Mouse (Mus musculus): ENCODE results near the gene Pgap2. TPM values are rescaled to one million over a fixed set of nuclear protein-coding genes. Genes with fewer than 3 reads are reported as not detected.

The Pgap2 gene
- polyA plus RNA-seq, 1 experiment from 2014 or later, result 51.6 TPM

DNA sequence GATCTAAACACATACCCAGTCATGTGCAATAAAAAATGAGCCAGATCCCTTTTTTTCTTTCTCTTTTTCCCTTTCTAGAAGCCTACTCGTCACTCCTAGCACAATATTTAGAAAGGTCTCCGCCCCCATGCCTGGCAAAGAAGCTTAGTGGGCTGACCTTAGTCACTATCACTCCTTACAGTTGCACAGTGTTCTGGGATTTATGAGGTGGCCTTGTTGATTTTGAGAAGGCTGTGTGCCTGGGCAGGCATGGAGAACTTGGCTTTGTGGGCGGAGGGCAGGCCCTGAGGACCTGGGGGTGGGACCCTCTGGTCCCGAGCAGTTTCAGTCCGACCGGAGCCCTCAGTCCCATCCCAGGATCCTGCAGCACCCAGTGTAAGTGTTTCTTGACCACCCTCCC is 19.8 kb downstream of the Pgap2 start:
- no peak overlapping the region for H3K9ac ChIP-seq (ENCODE audit: low read length)
- H3K27ac ChIP-seq (ENCODE audit: low read depth, low read length), result no peak overlapping the region
- no peak overlapping the region for H3K4me3 ChIP-seq (ENCODE audit: low read depth, low read length)
- no peak for ATAC-seq (ENCODE audit: low FRiP score)
- peak; percentile 31 for DNase-seq (ENCODE audit: low spot score, missing footprints)
- no peak overlapping the region for H3K4me2 ChIP-seq
- no peaks in the 10 kb centered on the region for H3K27me3 ChIP-seq (ENCODE audit: control insufficient read depth, insufficient read depth, low read length)
- peaks cover 3% of the 10 kb centered on the region; the same call in 1 of the 2 replicates for H3K9me3 ChIP-seq (ENCODE audit: control insufficient read depth, low read length)
- WGBS, result 96% methylated on average over 6 of the region's 6 CpGs
- 0 out of 2 replicates have a peak, but pooled peaks cover 2% of the 10 kb centered on the region for H3K36me3 ChIP-seq (ENCODE audit: control insufficient read depth, insufficient read depth, low read length)
- no peaks in the 10 kb centered on the region for H3K4me1 ChIP-seq (ENCODE audit: control insufficient read depth, insufficient read depth, low read length)

DNA sequence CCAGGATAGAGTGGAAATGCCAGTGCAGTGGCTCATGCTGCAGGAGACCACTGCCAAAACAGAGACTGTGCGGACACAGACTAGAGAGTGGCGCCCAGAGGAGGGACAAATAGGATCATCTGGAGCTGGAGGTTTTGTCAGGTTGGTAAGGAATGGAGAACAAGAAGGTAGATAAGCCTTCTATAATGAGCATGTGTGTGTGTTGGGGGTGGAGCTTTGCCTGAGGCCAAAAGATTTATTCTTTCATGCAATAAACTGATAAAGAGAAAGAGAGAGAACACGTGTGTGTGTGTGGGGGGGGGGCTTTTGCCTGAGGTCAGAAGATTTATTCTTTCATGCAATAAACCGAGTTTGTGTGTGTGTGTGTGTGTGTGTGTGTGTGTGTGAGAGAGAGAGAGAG is 23.1 kb downstream of the Pgap2 start:
- Histone ChIP-seq H3K27me3 (ENCODE audit: control insufficient read depth, insufficient read depth, low read length) (no peaks in the 10 kb centered on the region), H3K4me2 (no peak overlapping the region), H3K9me3 (ENCODE audit: control insufficient read depth, low read length) (peaks cover 3% of the 10 kb centered on the region; the same call in 1 of the 2 replicates), H3K36me3 (ENCODE audit: control insufficient read depth, insufficient read depth, low read length) (peaks cover 5% of the 10 kb centered on the region; the same call in 1 of the 2 replicates), H3K4me1 (ENCODE audit: control insufficient read depth, insufficient read depth, low read length) (no peaks in the 10 kb centered on the region), H3K27ac (ENCODE audit: low read depth, low read length) (no peak overlapping the region), H3K4me3 (ENCODE audit: low read depth, low read length) (no peak overlapping the region), H3K9ac (ENCODE audit: low read length) (no peak overlapping the region)
- 82% methylated on average over 4 of the region's 4 CpGs for WGBS
- ATAC-seq (ENCODE audit: low FRiP score) (no peak), DNase-seq (ENCODE audit: low spot score, missing footprints) (no peak)

DNA sequence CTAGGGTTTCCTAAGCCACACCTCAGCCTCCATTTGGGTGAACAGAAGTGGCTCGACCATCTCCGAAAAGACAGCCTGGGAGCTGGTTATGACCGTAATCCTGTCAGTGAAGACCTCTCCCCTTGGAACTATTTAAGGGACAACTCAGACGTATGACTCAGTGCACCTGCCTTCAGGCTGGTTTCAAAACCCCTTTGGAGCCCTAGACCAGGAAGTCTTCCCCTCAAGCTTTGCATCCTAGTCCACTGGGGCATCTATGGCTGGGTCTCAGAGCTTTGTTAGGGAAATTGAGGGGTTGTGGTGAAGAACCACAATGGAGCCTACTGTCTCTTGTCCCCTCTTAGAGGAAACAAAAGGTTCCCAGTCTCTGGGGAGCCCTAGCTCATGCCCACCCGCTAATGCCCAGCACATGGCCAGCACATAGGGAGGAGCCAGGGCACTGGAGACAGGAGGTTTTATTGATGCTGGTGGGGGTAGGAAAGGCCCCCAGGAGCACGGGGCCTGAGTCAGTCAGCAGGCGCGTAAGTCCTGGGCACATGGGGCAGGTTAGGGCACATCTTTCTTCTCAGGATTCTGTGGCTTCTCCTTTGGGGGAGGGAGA is 28.8 kb downstream of the Pgap2 start:
- Histone ChIP-seq H3K4me1 (ENCODE audit: control insufficient read depth, insufficient read depth, low read length) (no peaks in the 10 kb centered on the region), H3K4me2 (no peak overlapping the region), H3K9ac (ENCODE audit: low read length) (no peak overlapping the region), H3K27me3 (ENCODE audit: control insufficient read depth, insufficient read depth, low read length) (no peaks in the 10 kb centered on the region), H3K27ac (ENCODE audit: low read depth, low read length) (no peak overlapping the region), H3K9me3 (ENCODE audit: control insufficient read depth, low read length) (no peaks in the 10 kb centered on the region), H3K4me3 (ENCODE audit: low read depth, low read length) (no peak overlapping the region), H3K36me3 (ENCODE audit: control insufficient read depth, insufficient read depth, low read length) (peaks cover 12% of the 10 kb centered on the region)
- WGBS, result 91% methylated on average over 8 of the region's 8 CpGs
- DNase-seq (ENCODE audit: low spot score, missing footprints) (no peak), ATAC-seq (ENCODE audit: low FRiP score) (no peak)

DNA sequence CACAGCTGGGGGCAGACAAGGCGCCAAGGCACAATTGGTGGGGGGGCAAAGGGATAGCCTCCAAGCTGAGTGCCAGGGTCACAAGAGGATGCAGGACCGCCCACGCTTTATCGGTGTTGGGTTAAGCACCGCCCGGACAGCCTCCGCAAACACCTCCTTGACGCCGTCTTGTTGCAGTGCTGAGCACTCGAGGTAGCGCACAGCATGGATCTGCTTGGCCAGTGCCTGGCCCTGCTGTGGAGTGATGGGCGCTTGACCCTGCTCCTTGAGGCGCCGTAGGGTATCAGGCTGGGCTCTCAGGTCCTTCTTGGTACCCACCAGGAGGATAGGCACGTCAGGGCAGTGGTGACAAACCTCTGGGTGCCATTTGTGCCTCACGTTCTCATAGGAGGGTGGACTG is 29.6 kb downstream of the Pgap2 start:
- WGBS, result 94% methylated on average over 16 of the region's 16 CpGs
- peaks cover 12% of the 10 kb centered on the region for H3K36me3 ChIP-seq (ENCODE audit: control insufficient read depth, insufficient read depth, low read length)
- no peak for ATAC-seq (ENCODE audit: low FRiP score)

DNA sequence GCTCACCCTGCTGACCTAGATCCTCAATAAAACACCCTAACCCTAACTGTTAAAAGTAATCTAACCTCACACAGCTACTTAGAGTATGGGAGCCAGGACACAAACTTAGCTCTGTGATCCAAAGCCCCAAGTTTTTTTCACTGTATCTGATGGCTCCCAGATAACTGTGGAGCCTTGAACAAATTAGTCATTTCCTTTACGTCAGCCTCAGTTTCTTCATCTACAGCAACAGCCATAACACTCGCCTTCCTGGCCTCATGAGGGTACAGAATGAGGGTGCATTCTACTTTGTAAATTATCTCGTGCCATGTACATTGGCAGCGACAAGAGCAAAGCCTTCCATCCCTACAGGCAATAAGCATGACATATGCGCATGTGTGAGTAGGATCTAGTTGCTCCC is 32.4 kb downstream of the Pgap2 start:
- ATAC-seq (ENCODE audit: low FRiP score) (no peak), DNase-seq (ENCODE audit: low spot score, missing footprints) (no peak)
- no peak overlapping the region for H3K9ac ChIP-seq (ENCODE audit: low read length)
- 90% methylated on average over 5 of the region's 5 CpGs for WGBS
- peaks cover 10% of the 10 kb centered on the region for H3K36me3 ChIP-seq (ENCODE audit: control insufficient read depth, insufficient read depth, low read length)
- H3K4me3 ChIP-seq (ENCODE audit: low read depth, low read length), result no peak overlapping the region
- H3K27ac ChIP-seq (ENCODE audit: low read depth, low read length), result no peak overlapping the region
- no peaks in the 10 kb centered on the region for H3K9me3 ChIP-seq (ENCODE audit: control insufficient read depth, low read length)
- H3K4me2 ChIP-seq, result no peak overlapping the region
- no peaks in the 10 kb centered on the region for H3K27me3 ChIP-seq (ENCODE audit: control insufficient read depth, insufficient read depth, low read length)
- H3K4me1 ChIP-seq (ENCODE audit: control insufficient read depth, insufficient read depth, low read length), result peaks cover 15% of the 10 kb centered on the region

More for the DNA sequence above, 29.6 kb downstream of the Pgap2 start:
- Histone ChIP-seq H3K9ac (ENCODE audit: low read length) (no peak overlapping the region), H3K27ac (ENCODE audit: low read depth, low read length) (no peak overlapping the region), H3K27me3 (ENCODE audit: control insufficient read depth, insufficient read depth, low read length) (no peaks in the 10 kb centered on the region), H3K4me2 (no peak overlapping the region), H3K4me1 (ENCODE audit: control insufficient read depth, insufficient read depth, low read length) (no peaks in the 10 kb centered on the region), H3K9me3 (ENCODE audit: control insufficient read depth, low read length) (no peaks in the 10 kb centered on the region), H3K4me3 (ENCODE audit: low read depth, low read length) (no peak overlapping the region)
- DNase-seq (ENCODE audit: low spot score, missing footprints), result no peak

DNA sequence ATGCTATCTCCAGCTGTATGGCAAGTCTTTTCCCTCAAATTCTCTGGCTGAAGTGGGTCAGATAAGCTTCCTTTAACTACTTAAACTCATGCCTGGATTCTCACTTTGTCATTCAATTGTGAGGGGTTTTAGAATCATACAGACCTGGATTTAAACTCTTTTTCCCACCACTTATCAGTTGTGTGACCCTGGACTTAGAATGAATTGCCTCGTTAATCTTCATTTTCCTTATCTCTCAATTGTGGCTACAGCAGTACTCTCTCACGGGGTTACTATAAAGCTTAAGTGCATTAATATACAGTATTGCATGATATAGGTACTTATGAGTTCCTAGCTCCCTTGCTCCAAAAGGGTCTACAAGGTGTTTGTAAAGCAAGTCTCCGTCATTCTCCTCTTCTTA is 32.9 kb downstream of the Pgap2 start:
- peaks cover 17% of the 10 kb centered on the region for H3K4me1 ChIP-seq (ENCODE audit: control insufficient read depth, insufficient read depth, low read length)
- no peak overlapping the region for H3K9ac ChIP-seq (ENCODE audit: low read length)
- H3K27ac ChIP-seq (ENCODE audit: low read depth, low read length), result no peak overlapping the region
- peaks cover 10% of the 10 kb centered on the region for H3K36me3 ChIP-seq (ENCODE audit: control insufficient read depth, insufficient read depth, low read length)
- H3K4me2 ChIP-seq, result no peak overlapping the region
- no peaks in the 10 kb centered on the region for H3K9me3 ChIP-seq (ENCODE audit: control insufficient read depth, low read length)
- no peak overlapping the region for H3K4me3 ChIP-seq (ENCODE audit: low read depth, low read length)
- no peaks in the 10 kb centered on the region for H3K27me3 ChIP-seq (ENCODE audit: control insufficient read depth, insufficient read depth, low read length)
- ATAC-seq (ENCODE audit: low FRiP score) (no peak), DNase-seq (ENCODE audit: low spot score, missing footprints) (no peak)
- 88% methylated on average over 3 of the region's 3 CpGs for WGBS

DNA sequence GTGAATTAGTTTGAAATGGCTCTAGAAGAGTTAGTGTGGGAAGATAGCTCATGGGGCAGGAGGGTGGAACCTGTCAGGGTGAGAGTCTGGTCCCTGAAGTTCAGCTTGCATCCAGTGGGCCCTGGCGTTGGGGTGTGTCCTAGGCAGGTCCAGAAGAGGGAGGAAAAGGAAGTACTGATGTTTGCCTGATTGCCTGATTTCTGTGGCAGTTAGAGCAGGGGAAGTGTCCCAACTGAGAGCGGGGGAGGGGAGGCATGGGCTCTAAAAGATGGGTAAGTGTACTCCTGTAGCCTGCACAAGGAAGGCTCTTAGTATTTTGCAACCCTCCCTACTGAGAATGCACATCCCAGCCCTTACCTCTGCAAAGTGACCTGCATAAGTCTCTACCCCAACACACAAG is 33.9 kb downstream of the Pgap2 start:
- peaks cover 8% of the 10 kb centered on the region for H3K36me3 ChIP-seq (ENCODE audit: control insufficient read depth, insufficient read depth, low read length)
- no peak for DNase-seq (ENCODE audit: low spot score, missing footprints)
- no peak overlapping the region for H3K4me2 ChIP-seq
- 91% methylated on average over 2 of the region's 2 CpGs for WGBS
- H3K4me1 ChIP-seq (ENCODE audit: control insufficient read depth, insufficient read depth, low read length), result peaks cover 20% of the 10 kb centered on the region
- no peak overlapping the region for H3K9ac ChIP-seq (ENCODE audit: low read length)
- no peaks in the 10 kb centered on the region for H3K9me3 ChIP-seq (ENCODE audit: control insufficient read depth, low read length)
- H3K4me3 ChIP-seq (ENCODE audit: low read depth, low read length), result no peak overlapping the region
- H3K27me3 ChIP-seq (ENCODE audit: control insufficient read depth, insufficient read depth, low read length), result no peaks in the 10 kb centered on the region
- ATAC-seq (ENCODE audit: low FRiP score), result no peak
- no peak overlapping the region for H3K27ac ChIP-seq (ENCODE audit: low read depth, low read length)

DNA sequence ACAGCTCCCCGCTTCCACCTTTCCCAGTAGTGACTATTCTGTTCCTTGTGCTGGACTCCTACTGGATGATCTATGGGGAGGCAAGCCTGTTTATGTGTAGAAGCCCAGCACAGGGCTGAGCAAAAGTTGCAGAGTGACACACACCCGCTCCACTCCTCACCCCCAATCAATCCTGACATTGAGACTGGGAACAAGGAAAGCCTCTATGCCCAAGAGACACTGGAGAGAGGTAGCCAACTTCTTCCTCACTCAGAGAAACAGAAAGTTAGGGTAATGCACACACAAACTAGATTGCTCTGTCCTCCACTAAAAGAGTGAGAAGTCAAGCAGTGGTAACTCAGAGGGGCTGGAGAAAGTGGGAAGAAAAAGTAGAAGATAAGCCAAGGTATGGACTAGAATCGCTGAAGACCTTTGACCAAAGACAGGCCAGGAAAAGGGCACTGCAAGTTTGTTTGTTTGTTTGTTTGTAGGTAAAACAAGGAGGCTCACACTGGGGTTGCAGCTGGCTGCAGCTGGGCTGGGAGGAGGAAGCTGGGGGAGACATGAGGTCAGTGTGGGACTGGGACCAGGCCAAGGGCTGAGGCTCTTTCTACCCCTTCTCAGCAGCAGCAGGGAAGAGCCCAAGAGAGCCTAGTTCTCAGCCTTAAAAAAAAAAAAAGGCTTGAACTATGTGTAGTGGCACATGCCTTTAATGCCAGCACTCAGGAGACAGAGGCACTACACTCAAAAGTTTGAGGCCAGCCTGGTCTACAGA is 35.0 kb downstream of the Pgap2 start:
- no peak for DNase-seq (ENCODE audit: low spot score, missing footprints)
- WGBS, result 88% methylated on average over 3 of the region's 3 CpGs
- peaks cover 23% of the 10 kb centered on the region for H3K4me1 ChIP-seq (ENCODE audit: control insufficient read depth, insufficient read depth, low read length)

DNA sequence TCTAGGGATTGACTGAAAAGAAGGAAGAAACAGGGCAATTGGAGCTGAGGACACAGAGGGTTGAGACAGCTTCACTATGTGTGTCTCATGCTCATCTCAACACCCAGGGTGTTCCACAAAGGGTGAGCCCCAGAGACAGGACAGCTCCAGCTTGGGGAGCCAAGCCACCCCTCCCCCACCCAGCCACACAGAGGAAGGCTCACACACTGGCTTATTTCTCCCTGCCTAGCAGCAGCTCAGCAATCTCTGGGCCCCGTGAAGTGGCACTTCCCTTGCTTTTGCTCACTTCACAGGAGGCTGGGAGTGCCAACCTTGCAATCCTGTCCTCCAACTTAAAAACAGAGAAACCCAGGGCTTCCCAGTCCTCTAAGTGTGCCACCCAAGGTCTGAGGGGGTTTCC is 35.8 kb downstream of the Pgap2 start:
- ATAC-seq (ENCODE audit: low FRiP score) (no peak), DNase-seq (ENCODE audit: low spot score, missing footprints) (no peak)
- no peak overlapping the region for H3K4me3 ChIP-seq (ENCODE audit: low read depth, low read length)
- H3K4me1 ChIP-seq (ENCODE audit: control insufficient read depth, insufficient read depth, low read length), result peaks cover 23% of the 10 kb centered on the region
- no peaks in the 10 kb centered on the region for H3K27me3 ChIP-seq (ENCODE audit: control insufficient read depth, insufficient read depth, low read length)
- WGBS, result 0% methylated on average over 1 of the region's 1 CpGs
- H3K36me3 ChIP-seq (ENCODE audit: control insufficient read depth, insufficient read depth, low read length), result no peaks in the 10 kb centered on the region
- no peak overlapping the region for H3K27ac ChIP-seq (ENCODE audit: low read depth, low read length)
- H3K4me2 ChIP-seq, result no peak overlapping the region
- no peaks in the 10 kb centered on the region for H3K9me3 ChIP-seq (ENCODE audit: control insufficient read depth, low read length)
- H3K9ac ChIP-seq (ENCODE audit: low read length), result 0 out of 2 replicates have a peak overlapping the region, but pooled peaks have one; percentile 24

More for the DNA sequence above, 35.0 kb downstream of the Pgap2 start:
- H3K4me2 ChIP-seq, result no peak overlapping the region
- peaks cover 2% of the 10 kb centered on the region; the same call in 1 of the 2 replicates for H3K36me3 ChIP-seq (ENCODE audit: control insufficient read depth, insufficient read depth, low read length)
- no peaks in the 10 kb centered on the region for H3K27me3 ChIP-seq (ENCODE audit: control insufficient read depth, insufficient read depth, low read length)
- H3K27ac ChIP-seq (ENCODE audit: low read depth, low read length), result no peak overlapping the region
- no peak for ATAC-seq (ENCODE audit: low FRiP score)
- H3K9me3 ChIP-seq (ENCODE audit: control insufficient read depth, low read length), result no peaks in the 10 kb centered on the region
- H3K9ac ChIP-seq (ENCODE audit: low read length), result no peak overlapping the region
- H3K4me3 ChIP-seq (ENCODE audit: low read depth, low read length), result no peak overlapping the region

All from midbrain, embryonic 11.5 days (tissue).